Mouse (Mus musculus): ENCODE measurements around the gene Arhgap24. TPM values are rescaled to one million over a fixed set of nuclear protein-coding genes. Genes with fewer than 3 reads are reported as not detected.

The Arhgap24 gene
- polyA plus RNA-seq, 1 experiment from 2014 or later: 25.4 TPM

DNA sequence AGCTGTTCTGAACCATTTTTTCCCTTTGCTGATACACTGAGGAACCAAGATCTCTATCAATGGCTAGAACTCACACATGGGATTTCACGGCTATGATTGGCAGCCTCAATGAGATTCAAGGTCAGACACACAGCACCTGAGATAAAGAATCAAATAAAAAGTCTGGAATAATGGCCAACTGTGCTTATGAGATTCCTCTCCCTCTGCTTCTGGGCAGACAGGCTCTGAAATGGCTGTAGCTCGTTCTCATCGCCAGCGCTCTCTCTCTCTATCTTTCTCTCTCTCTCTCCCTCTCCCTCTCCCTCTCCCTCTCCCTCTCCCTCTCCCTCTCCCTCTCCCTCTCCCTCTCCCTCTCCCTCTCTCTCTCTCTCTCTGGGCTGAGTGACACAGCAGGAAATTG lies 357.9 kb downstream of the Arhgap24 start:
- WGBS: 60% methylated on average over 4 of the region's 4 CpGs

GRCm38 (mm10) chr5:102843934-102844709 lies 362.9 kb downstream of the Arhgap24 start:
- 30% methylated on average over 5 of the region's 5 CpGs for WGBS
- no peak for ATAC-seq (ENCODE audit: low read depth)

More for the DNA sequence above, 357.9 kb downstream of the Arhgap24 start:
- ATAC-seq (ENCODE audit: low read depth) (no peak), DNase-seq (ENCODE audit: low spot score) (no peak)
- Histone ChIP-seq H3K27ac (replicated peaks; ENCODE audit: low read depth, low read length) (no peak overlapping the region), H3K4me3 (ENCODE audit: low read depth, low read length) (no peak overlapping the region), H3K9me3 (ENCODE audit: control insufficient read depth, low read length) (no peaks in the 10 kb centered on the region), H3K9ac (ENCODE audit: low read depth, low read length) (no peak overlapping the region), H3K4me1 (ENCODE audit: control insufficient read depth, insufficient read depth, low read length) (no peaks in the 10 kb centered on the region), H3K36me3 (ENCODE audit: control insufficient read depth, insufficient read depth, low read length) (no peaks in the 10 kb centered on the region), H3K4me2 (ENCODE audit: low read depth, low read length) (no peak overlapping the region), H3K27me3 (replicated peaks; ENCODE audit: control insufficient read depth, insufficient read depth, low read length) (no peaks in the 10 kb centered on the region)

GRCm38 (mm10) chr5:102844731-102845598 lies 363.8 kb downstream of the Arhgap24 start:
- H3K4me3 ChIP-seq (ENCODE audit: low read depth, low read length): peak overlapping the region; percentile 43
- peak overlapping the region; percentile 54 for H3K9ac ChIP-seq (ENCODE audit: low read depth, low read length)
- under 1% methylated on average over 21 of the region's 21 CpGs for WGBS
- ATAC-seq (ENCODE audit: low read depth) (peak; percentile 96), DNase-seq (ENCODE audit: low spot score) (peak; percentile 94)
- H3K4me1 ChIP-seq (ENCODE audit: control insufficient read depth, insufficient read depth, low read length): peaks cover 18% of the 10 kb centered on the region
- H3K27me3 ChIP-seq (replicated peaks; ENCODE audit: control insufficient read depth, insufficient read depth, low read length): no peaks in the 10 kb centered on the region
- H3K4me2 ChIP-seq (ENCODE audit: low read depth, low read length): peak overlapping the region; percentile 75
- H3K36me3 ChIP-seq (ENCODE audit: control insufficient read depth, insufficient read depth, low read length): no peaks in the 10 kb centered on the region
- H3K27ac ChIP-seq (replicated peaks; ENCODE audit: low read depth, low read length): peak overlapping the region; percentile 68
- H3K9me3 ChIP-seq (ENCODE audit: control insufficient read depth, low read length): no peaks in the 10 kb centered on the region

More at GRCm38 (mm10) chr5:102843934-102844709, 362.9 kb downstream of the Arhgap24 start:
- H3K9me3 ChIP-seq (ENCODE audit: control insufficient read depth, low read length): no peaks in the 10 kb centered on the region
- H3K36me3 ChIP-seq (ENCODE audit: control insufficient read depth, insufficient read depth, low read length): no peaks in the 10 kb centered on the region
- H3K4me3 ChIP-seq (ENCODE audit: low read depth, low read length): no peak overlapping the region
- no peak overlapping the region for H3K27ac ChIP-seq (replicated peaks; ENCODE audit: low read depth, low read length)
- no peak overlapping the region for H3K9ac ChIP-seq (ENCODE audit: low read depth, low read length)
- H3K4me2 ChIP-seq (ENCODE audit: low read depth, low read length): no peak overlapping the region
- DNase-seq (ENCODE audit: low spot score): no peak
- peaks cover 18% of the 10 kb centered on the region for H3K4me1 ChIP-seq (ENCODE audit: control insufficient read depth, insufficient read depth, low read length)
- H3K27me3 ChIP-seq (replicated peaks; ENCODE audit: control insufficient read depth, insufficient read depth, low read length): no peaks in the 10 kb centered on the region

DNA sequence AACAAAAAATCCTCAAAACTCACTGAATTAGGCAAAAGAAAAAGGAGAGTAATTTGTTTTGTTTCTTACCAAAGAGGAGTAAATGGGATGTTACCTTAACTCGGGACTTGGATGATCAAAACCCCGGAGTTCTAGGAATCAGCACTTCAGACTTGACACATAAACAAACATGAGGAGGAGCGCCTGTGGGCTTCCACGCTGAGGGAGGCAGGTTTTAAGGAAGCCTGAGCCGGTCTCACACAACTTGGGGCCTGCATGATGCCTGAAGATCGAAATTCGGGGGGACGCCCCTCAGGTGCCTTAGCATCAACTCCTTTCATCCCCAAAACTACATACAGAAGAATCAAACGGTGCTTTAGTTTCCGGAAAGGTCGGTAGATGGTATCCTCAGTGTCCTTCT lies 364.6 kb downstream of the Arhgap24 start:
- Histone ChIP-seq H3K9me3 (ENCODE audit: control insufficient read depth, low read length) (no peaks in the 10 kb centered on the region), H3K27me3 (replicated peaks; ENCODE audit: control insufficient read depth, insufficient read depth, low read length) (no peaks in the 10 kb centered on the region), H3K27ac (replicated peaks; ENCODE audit: low read depth, low read length) (peak overlapping the region; percentile 68), H3K4me1 (ENCODE audit: control insufficient read depth, insufficient read depth, low read length) (peaks cover 22% of the 10 kb centered on the region), H3K4me2 (ENCODE audit: low read depth, low read length) (peak overlapping the region; percentile 75), H3K36me3 (ENCODE audit: control insufficient read depth, insufficient read depth, low read length) (no peaks in the 10 kb centered on the region), H3K9ac (ENCODE audit: low read depth, low read length) (0 out of 2 replicates have a peak overlapping the region, but pooled peaks have one; percentile 8), H3K4me3 (ENCODE audit: low read depth, low read length) (peak overlapping the region; percentile 43)
- WGBS: 23% methylated on average over 11 of the region's 11 CpGs
- DNase-seq (ENCODE audit: low spot score) (no peak), ATAC-seq (ENCODE audit: low read depth) (no peak)

- WGBS: 68% methylated on average over 4 of the region's 4 CpGs
- H3K36me3 ChIP-seq (ENCODE audit: control insufficient read depth, insufficient read depth, low read length): no peaks in the 10 kb centered on the region
- no peak overlapping the region for H3K9ac ChIP-seq (ENCODE audit: low read depth, low read length)
- no peak overlapping the region for H3K4me2 ChIP-seq (ENCODE audit: low read depth, low read length)
- no peaks in the 10 kb centered on the region for H3K9me3 ChIP-seq (ENCODE audit: control insufficient read depth, low read length)
- no peak for DNase-seq (ENCODE audit: low spot score)
- H3K27me3 ChIP-seq (replicated peaks; ENCODE audit: control insufficient read depth, insufficient read depth, low read length): no peaks in the 10 kb centered on the region
- no peak overlapping the region for H3K27ac ChIP-seq (replicated peaks; ENCODE audit: low read depth, low read length)
- ATAC-seq (ENCODE audit: low read depth): no peak
- H3K4me1 ChIP-seq (ENCODE audit: control insufficient read depth, insufficient read depth, low read length): peaks cover 22% of the 10 kb centered on the region
- H3K4me3 ChIP-seq (ENCODE audit: low read depth, low read length): no peak overlapping the region
Measured at GRCm38 (mm10) chr5:102847859-102848258, 366.7 kb downstream of the Arhgap24 start.

- no peak overlapping the region for H3K4me3 ChIP-seq (ENCODE audit: low read depth, low read length)
- 79% methylated on average over 2 of the region's 2 CpGs for WGBS
- no peak overlapping the region for H3K27ac ChIP-seq (replicated peaks; ENCODE audit: low read depth, low read length)
- DNase-seq (ENCODE audit: low spot score) (no peak), ATAC-seq (ENCODE audit: low read depth) (no peak)
- H3K4me2 ChIP-seq (ENCODE audit: low read depth, low read length): no peak overlapping the region
- no peaks in the 10 kb centered on the region for H3K36me3 ChIP-seq (ENCODE audit: control insufficient read depth, insufficient read depth, low read length)
- peaks cover 7% of the 10 kb centered on the region; the same call in 1 of the 2 replicates for H3K4me1 ChIP-seq (ENCODE audit: control insufficient read depth, insufficient read depth, low read length)
- H3K9me3 ChIP-seq (ENCODE audit: control insufficient read depth, low read length): no peaks in the 10 kb centered on the region
- no peaks in the 10 kb centered on the region for H3K27me3 ChIP-seq (replicated peaks; ENCODE audit: control insufficient read depth, insufficient read depth, low read length)
- H3K9ac ChIP-seq (ENCODE audit: low read depth, low read length): no peak overlapping the region
Measured at GRCm38 (mm10) chr5:102851761-102852160, 370.6 kb downstream of the Arhgap24 start.

DNA sequence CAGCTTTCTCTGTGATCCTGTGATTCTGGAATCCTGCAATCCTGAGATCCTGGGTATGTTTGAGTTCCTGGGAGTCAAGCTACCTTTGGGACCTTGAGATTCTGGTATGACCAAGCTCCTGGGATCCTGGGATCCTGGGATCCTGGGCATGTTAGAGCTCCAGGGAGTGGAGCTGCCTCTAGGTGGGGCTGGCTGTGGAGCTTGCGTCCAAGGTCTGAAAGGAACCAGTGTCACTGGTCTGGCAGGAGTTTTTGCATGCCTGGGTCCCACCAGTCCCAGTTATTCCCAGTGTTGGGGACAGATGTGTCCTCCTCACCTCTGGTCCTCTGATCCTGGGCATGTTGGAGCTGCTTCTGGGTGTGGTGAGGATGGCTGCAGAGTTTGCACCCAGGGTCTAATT lies 372.6 kb downstream of the Arhgap24 start:
- Histone ChIP-seq H3K27ac (replicated peaks; ENCODE audit: low read depth, low read length) (no peak overlapping the region), H3K36me3 (ENCODE audit: control insufficient read depth, insufficient read depth, low read length) (no peaks in the 10 kb centered on the region), H3K4me2 (ENCODE audit: low read depth, low read length) (no peak overlapping the region), H3K4me1 (ENCODE audit: control insufficient read depth, insufficient read depth, low read length) (peaks cover 7% of the 10 kb centered on the region; the same call in 1 of the 2 replicates), H3K9ac (ENCODE audit: low read depth, low read length) (no peak overlapping the region), H3K9me3 (ENCODE audit: control insufficient read depth, low read length) (no peaks in the 10 kb centered on the region), H3K4me3 (ENCODE audit: low read depth, low read length) (no peak overlapping the region), H3K27me3 (replicated peaks; ENCODE audit: control insufficient read depth, insufficient read depth, low read length) (no peaks in the 10 kb centered on the region)
- ATAC-seq (ENCODE audit: low read depth) (no peak), DNase-seq (ENCODE audit: low spot score) (no peak)
- 88% methylated on average over 1 of the region's 1 CpGs for WGBS

GRCm38 (mm10) chr5:102855805-102856204 lies 374.6 kb downstream of the Arhgap24 start:
- DNase-seq (ENCODE audit: low spot score): peak; percentile 71
- Histone ChIP-seq H3K4me3 (ENCODE audit: low read depth, low read length) (no peak overlapping the region), H3K9me3 (ENCODE audit: control insufficient read depth, low read length) (no peaks in the 10 kb centered on the region), H3K9ac (ENCODE audit: low read depth, low read length) (no peak overlapping the region), H3K36me3 (ENCODE audit: control insufficient read depth, insufficient read depth, low read length) (no peaks in the 10 kb centered on the region), H3K4me1 (ENCODE audit: control insufficient read depth, insufficient read depth, low read length) (peaks cover 3% of the 10 kb centered on the region; the same call in 1 of the 2 replicates), H3K27me3 (replicated peaks; ENCODE audit: control insufficient read depth, insufficient read depth, low read length) (no peaks in the 10 kb centered on the region), H3K27ac (replicated peaks; ENCODE audit: low read depth, low read length) (no peak overlapping the region), H3K4me2 (ENCODE audit: low read depth, low read length) (peak overlapping the region; percentile 14; the same call in 1 of the 2 replicates)
- peak; percentile 76; the same call in 1 of the 2 replicates for ATAC-seq (ENCODE audit: low read depth)
- WGBS: 43% methylated on average over 10 of the region's 10 CpGs

All from embryonic facial prominence, embryonic 14.5 days (tissue).